Mouse (Mus musculus) bone marrow macrophage, adult 2 months (primary cell): Measurements from ENCODE around the gene Mmp9. TPM values are rescaled to one million over a fixed set of nuclear protein-coding genes. Genes with fewer than 3 reads are reported as not detected.

Experiments used
- H3K27ac ChIP-seq: 2 replicates; pipeline ENCODE4 v1.5.1; 2012; ENCODE audit warnings: low read depth, low read length; ENCODE audit not compliant: insufficient read depth
- H3K4me1 ChIP-seq: 2 replicates; pipeline ENCODE4 v1.6.1; 2012; ENCODE audit warnings: low read length; ENCODE audit not compliant: control insufficient read depth, insufficient read depth
- H3K4me3 ChIP-seq: 2 replicates; pipeline ENCODE4 v1.5.1; 2012; ENCODE audit warnings: mild to moderate bottlenecking, low read length, moderate library complexity; ENCODE audit not compliant: insufficient read depth
- CTCF ChIP-seq: IDR thresholded peaks from 2 replicates; pipeline ENCODE4 v1.5.1; 2012; ENCODE audit warnings: low read depth, mild to moderate bottlenecking, low read length, moderate library complexity
- POLR2A ChIP-seq: IDR thresholded peaks from 2 replicates; pipeline ENCODE4 v1.6.1; 2012; ENCODE audit warnings: mild to moderate bottlenecking, low read depth, low read length, borderline replicate concordance
- polyA plus RNA-seq: library from polyadenylated mRNA; stranded (reverse); fragments of >200 nt; gene quantifications from 2 replicates; pipeline ENCODE4 v1.2.4, GENCODE M21; 2012; ENCODE audit not compliant: missing spikeins, insufficient read depth, insufficient read length

The Mmp9 gene
- polyA plus RNA-seq, 1 experiment: 0.70 TPM

GRCm38 (mm10) chr2:164924100-164924857 lies 16.3 kb upstream of the Mmp9 start:
- Histone ChIP-seq H3K4me1 (no peaks in the 10 kb centered on the region), H3K4me3 (no peak overlapping the region), H3K27ac (no peak overlapping the region)
- TF ChIP-seq POLR2A: no peak
- peak; percentile 69 for TF ChIP-seq CTCF

- H3K27ac ChIP-seq: no peak overlapping the region
- TF ChIP-seq CTCF: no peak
- TF ChIP-seq POLR2A: no peak
- peaks cover 5% of the 10 kb centered on the region for H3K4me1 ChIP-seq
- no peak overlapping the region for H3K4me3 ChIP-seq
These were observed 9.6 kb upstream of the Mmp9 start for GRCm38 (mm10) chr2:164930706-164931581.

DNA sequence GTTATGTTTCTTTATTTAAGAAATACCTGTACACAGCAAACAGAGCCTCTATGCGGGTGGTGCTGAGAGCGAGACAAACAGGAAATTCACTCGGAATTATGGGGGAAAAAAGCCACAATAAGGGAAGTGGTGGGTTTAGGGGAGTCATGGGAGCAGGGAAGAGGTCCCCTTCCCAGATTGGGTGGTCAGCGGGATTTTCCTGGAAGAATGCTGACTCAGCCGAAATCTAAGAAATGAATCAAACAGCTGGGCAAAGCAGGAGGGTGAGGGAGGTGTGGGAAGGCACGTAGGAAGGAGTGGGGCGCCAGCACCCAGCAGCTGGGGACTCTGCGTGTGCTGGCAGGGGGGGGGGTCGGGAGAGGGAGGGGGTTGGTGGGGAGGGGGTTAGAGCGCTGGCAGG lies 7.0 kb upstream of the Mmp9 start:
- no peak for TF ChIP-seq POLR2A
- TF ChIP-seq CTCF: no peak
- Histone ChIP-seq H3K27ac (no peak overlapping the region), H3K4me3 (no peak overlapping the region), H3K4me1 (peaks cover 11% of the 10 kb centered on the region)

DNA sequence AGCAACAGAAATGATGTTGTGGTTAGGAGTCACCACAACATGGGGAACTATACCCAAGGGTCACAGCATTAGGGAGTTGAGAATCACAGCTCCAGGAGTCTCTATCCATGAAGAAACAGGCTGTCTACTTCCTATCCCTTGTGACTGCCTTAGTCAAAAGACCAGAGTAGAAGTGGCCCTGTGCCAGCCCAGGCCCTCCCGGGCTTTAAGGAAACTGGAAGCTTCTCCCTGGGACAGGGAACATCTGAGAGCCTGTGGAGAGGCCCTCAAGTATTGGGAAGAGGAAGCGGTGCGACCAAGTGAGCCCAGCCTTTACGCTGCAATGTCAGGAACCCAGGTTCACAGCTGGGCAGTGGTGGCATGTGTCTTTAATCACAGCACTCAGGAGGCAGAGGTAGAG lies 4.6 kb upstream of the Mmp9 start:
- H3K4me3 ChIP-seq: no peak overlapping the region
- no peak overlapping the region for H3K27ac ChIP-seq
- no peak for TF ChIP-seq POLR2A
- TF ChIP-seq CTCF: no peak
- H3K4me1 ChIP-seq: peaks cover 29% of the 10 kb centered on the region

DNA sequence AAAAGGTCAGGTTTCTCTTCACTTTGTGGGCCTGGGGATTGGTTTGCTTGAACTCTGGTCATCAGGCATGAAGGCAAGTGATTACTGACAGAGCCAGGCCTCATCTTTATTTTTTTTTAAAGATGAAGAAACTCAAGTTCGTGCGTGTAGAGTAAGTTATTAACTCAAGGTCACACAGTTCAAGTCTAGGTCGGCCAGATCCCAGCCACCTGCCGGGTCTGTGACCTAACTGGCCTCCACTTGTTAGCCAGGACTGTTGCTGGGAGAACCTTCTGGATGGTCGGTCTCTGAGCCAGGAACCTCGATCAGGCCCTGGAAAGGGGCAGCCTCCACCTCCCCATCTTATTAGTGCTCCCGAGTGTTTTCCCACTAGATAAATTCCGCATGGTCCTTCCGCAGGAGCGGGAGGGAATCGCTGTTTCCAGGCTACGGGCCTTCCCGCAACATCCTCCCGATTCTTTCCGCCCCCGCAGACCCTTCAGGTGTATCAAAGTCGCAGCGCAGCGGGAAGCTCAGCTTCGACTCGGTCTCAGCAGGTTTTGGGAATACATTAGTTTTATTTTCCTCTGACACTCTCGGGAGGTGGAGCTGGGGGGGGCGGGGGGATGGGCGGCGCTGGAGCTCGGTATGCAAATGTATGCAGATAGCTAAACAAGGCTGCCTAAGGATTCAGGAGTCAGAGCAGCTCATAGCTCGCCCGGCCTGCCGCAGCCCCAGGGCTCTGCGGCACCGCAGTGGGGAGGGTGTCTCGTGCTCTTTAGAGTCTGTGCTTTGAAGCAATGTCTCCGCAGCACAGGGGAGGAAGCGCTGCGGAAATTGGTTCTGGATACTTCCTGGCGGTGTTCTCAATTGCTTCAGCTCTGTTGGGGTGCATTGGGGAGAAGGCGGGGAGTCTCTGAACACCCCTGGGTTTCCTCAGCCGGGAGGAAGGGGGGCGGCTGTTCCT lies 2.2 kb upstream of the Mmp9 start:
- Histone ChIP-seq H3K4me3 (0 out of 2 replicates have a peak overlapping the region, but pooled peaks have one; percentile 5), H3K4me1 (peaks cover 49% of the 10 kb centered on the region), H3K27ac (no peak overlapping the region)
- no peak for TF ChIP-seq CTCF
- TF ChIP-seq POLR2A: no peak

- Histone ChIP-seq H3K4me3 (no peak overlapping the region), H3K27ac (no peak overlapping the region), H3K4me1 (peaks cover 52% of the 10 kb centered on the region)
- TF ChIP-seq POLR2A (no peak), CTCF (no peak)
These were observed 1.5 kb upstream of the Mmp9 start for GRCm38 (mm10) chr2:164939106-164939505.

GRCm38 (mm10) chr2:164942692-164943290 lies 2.2 kb downstream of the Mmp9 start:
- Histone ChIP-seq H3K4me3 (peak overlapping the region; percentile 3; the same call in 1 of the 2 replicates), H3K27ac (no peak overlapping the region), H3K4me1 (peaks cover 44% of the 10 kb centered on the region)
- TF ChIP-seq POLR2A (no peak), CTCF (no peak)

DNA sequence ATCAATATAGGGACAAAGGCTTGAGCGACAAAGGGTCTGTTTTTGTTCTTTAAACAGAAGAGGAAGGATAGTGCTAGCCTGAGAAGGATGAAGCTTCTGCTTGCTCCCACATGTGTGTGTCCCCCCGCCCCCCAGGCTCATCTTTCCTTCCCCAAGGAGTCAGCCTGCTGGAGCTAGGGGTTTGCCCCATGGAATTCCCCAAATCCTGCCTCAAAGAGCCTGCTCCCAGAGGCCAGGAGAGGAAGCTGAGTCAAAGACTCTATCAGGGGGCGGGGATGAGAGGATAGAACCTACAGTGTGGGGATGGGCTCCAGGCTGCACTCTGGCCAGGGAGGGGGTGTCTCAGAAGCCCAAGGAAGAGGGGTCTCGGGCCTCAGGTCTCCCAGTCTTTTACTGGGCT lies 6.9 kb downstream of the Mmp9 start:
- Histone ChIP-seq H3K4me3 (no peak overlapping the region), H3K27ac (no peak overlapping the region), H3K4me1 (peaks cover 12% of the 10 kb centered on the region)
- TF ChIP-seq POLR2A (no peak), CTCF (no peak)

DNA sequence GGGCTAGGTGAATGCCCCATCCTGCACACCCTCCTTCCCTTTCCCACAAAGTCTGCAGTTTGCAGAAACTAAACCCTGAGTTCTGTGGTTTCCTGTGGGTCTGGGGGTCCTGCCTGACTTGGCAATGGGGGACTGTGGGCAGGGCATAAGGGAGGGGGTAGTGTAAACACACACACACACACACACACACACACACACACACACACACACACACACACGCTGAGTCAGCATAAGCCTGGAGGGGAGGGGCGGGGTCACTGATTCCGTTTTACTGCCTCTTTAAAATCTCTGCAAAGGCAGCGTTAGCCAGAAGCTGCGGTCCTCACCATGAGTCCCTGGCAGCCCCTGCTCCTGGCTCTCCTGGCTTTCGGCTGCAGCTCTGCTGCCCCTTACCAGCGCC lies 7.3 kb downstream of the Mmp9 start:
- Histone ChIP-seq H3K4me3 (no peak overlapping the region), H3K27ac (no peak overlapping the region), H3K4me1 (peaks cover 12% of the 10 kb centered on the region)
- TF ChIP-seq CTCF (no peak), POLR2A (no peak)
